Mouse (Mus musculus): ENCODE measurements around the gene Hmga2.

DNA sequence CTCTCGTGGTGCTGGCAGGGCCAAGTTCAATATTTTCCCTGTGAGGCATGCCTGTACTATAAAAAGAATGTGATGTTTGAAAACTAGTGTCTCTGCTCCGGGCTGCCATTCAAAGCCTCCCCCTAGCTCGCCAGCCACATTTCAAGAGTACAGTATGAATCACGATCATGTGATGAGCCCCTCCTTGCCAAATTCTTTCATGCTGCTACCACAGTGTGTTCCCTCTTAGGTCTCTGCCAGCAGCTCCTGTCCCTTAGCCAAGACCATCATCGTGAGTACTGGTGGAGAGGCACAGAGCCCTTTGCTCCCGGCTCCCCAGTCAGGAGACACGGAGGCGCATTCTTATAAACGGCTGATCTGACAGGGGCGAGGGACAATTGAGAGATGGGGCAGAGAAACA, 54.2 kb downstream of the Hmga2 start:
- TF ChIP-seq CTCF (IDR thresholded peaks at IDR 0.05): no peak
- peak; percentile 83 for TF ChIP-seq EP300 (IDR thresholded peaks at IDR 0.05)
